Mouse (Mus musculus): ENCODE results near the gene Tpi1. TPM values are rescaled to one million over a fixed set of nuclear protein-coding genes. Genes with fewer than 3 reads are reported as not detected.
A peak's percentile ranks its signal among the peaks of the same experiment; 100 is the strongest.

The Tpi1 gene
- polyA plus RNA-seq, 1 experiment from 2014 or later = 718 TPM

DNA sequence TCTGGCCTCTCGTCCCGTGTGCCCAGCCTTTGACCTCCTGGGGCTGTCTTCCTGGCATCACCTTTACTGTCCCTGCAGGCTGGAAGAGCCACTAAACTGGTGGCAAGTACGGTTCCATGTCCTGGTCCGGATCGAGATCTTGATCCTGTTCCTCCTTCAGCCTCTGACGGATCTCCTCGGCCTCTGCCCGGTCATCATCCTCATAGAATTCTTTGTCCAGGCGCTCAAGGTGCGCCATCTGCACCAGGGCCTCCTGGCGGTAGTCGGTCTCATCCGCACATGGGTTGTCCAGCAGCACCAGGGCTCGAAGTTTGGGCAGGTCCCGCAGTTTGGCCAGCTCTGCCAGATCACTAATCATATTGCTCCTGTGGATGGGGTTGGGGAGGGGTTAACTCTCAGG, 43.6 kb downstream of the Tpi1 start:
- H3K4me2 ChIP-seq = no peak overlapping the region
- no peak overlapping the region for H3K27ac ChIP-seq (ENCODE audit: low read depth)
- no peak for ATAC-seq (ENCODE audit: insufficient read depth)
- H3K4me1 ChIP-seq (ENCODE audit: insufficient read depth) = 0 out of 2 replicates have a peak, but pooled peaks cover 3% of the 10 kb centered on the region
- 81% methylated on average over 15 of the region's 15 CpGs for WGBS
- TF ChIP-seq CTCF (IDR thresholded peaks at IDR 0.05; ENCODE audit: low read depth) = no peak
- H3K9ac ChIP-seq = no peak overlapping the region
- H3K9me3 ChIP-seq (ENCODE audit: low read depth, low read length) = no peaks in the 10 kb centered on the region
- no peaks in the 10 kb centered on the region for H3K27me3 ChIP-seq (ENCODE audit: insufficient read depth, low read length)
- no peak overlapping the region for H3K4me3 ChIP-seq (ENCODE audit: low read depth, low read length)
- no peak for DNase-seq
- H3K36me3 ChIP-seq (ENCODE audit: insufficient read depth) = no peaks in the 10 kb centered on the region

GRCm38 (mm10) chr6:124770013-124770412, 44.1 kb downstream of the Tpi1 start:
- Histone ChIP-seq H3K36me3 (ENCODE audit: insufficient read depth) (no peaks in the 10 kb centered on the region), H3K27ac (ENCODE audit: low read depth) (no peak overlapping the region), H3K4me2 (peak overlapping the region; percentile 81), H3K4me3 (ENCODE audit: low read depth, low read length) (peak overlapping the region; percentile 51; the same call in 1 of the 2 replicates), H3K4me1 (ENCODE audit: insufficient read depth) (0 out of 2 replicates have a peak, but pooled peaks cover 3% of the 10 kb centered on the region), H3K27me3 (ENCODE audit: insufficient read depth, low read length) (no peaks in the 10 kb centered on the region), H3K9ac (no peak overlapping the region; the same call in 1 of the 2 replicates), H3K9me3 (ENCODE audit: low read depth, low read length) (no peaks in the 10 kb centered on the region)
- no peak for ATAC-seq (ENCODE audit: insufficient read depth)
- no peak for TF ChIP-seq CTCF (IDR thresholded peaks at IDR 0.05; ENCODE audit: low read depth)
- DNase-seq = no peak
- WGBS = 38% methylated on average over 7 of the region's 7 CpGs

GRCm38 (mm10) chr6:124769101-124769765, 44.9 kb downstream of the Tpi1 start, which contains the start of gene Eno2:
Eno2 (minus strand) TSS chr6:124769673.
- Histone ChIP-seq H3K36me3 (ENCODE audit: insufficient read depth) (no peaks in the 10 kb centered on the region), H3K4me3 (ENCODE audit: low read depth, low read length) (peak within 1 kb of the TSS; percentile 51), H3K4me2 (peak within 1 kb of the TSS; percentile 81), H3K9ac (peak within 1 kb of the TSS; percentile 61), H3K27me3 (ENCODE audit: insufficient read depth, low read length) (no peaks in the 10 kb centered on the region), H3K9me3 (ENCODE audit: low read depth, low read length) (no peaks in the 10 kb centered on the region), H3K4me1 (ENCODE audit: insufficient read depth) (0 out of 2 replicates have a peak, but pooled peaks cover 3% of the 10 kb centered on the region), H3K27ac (ENCODE audit: low read depth) (no peak within 1 kb of the TSS)
- DNase-seq (peak; percentile 66), ATAC-seq (ENCODE audit: insufficient read depth) (peak; percentile 70)
- under 1% methylated on average over 54 of the region's 54 CpGs for WGBS
- no peak for TF ChIP-seq CTCF (IDR thresholded peaks at IDR 0.05; ENCODE audit: low read depth)

DNA sequence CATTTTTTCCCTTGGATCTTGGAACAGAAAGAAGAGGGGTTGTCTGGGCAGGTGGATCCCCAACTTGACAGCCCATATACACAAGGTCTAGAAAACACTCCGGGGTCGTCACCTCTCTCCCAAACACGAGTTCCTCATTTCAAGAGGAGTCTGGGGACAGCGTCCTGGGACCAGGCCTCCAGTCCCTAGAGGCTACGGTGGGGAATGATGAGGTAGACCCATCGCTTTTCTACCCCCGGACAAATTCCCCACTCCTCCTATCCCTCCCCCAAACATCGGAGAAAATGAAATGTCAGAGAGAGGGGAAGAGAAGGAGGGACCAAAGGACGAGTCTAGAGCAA, 45.4 kb downstream of the Tpi1 start:
- no peaks in the 10 kb centered on the region for H3K27me3 ChIP-seq (ENCODE audit: insufficient read depth, low read length)
- no peak for DNase-seq

GRCm38 (mm10) chr6:124767920-124768703, 46.0 kb downstream of the Tpi1 start:
- H3K4me2 ChIP-seq = peak overlapping the region; percentile 81
- no peaks in the 10 kb centered on the region for H3K27me3 ChIP-seq (ENCODE audit: insufficient read depth, low read length)
- H3K9me3 ChIP-seq (ENCODE audit: low read depth, low read length) = no peaks in the 10 kb centered on the region
- TF ChIP-seq CTCF (IDR thresholded peaks at IDR 0.05; ENCODE audit: low read depth) = no peak
- H3K36me3 ChIP-seq (ENCODE audit: insufficient read depth) = no peaks in the 10 kb centered on the region
- peak; percentile 31 for DNase-seq
- no peak overlapping the region for H3K9ac ChIP-seq
- H3K4me1 ChIP-seq (ENCODE audit: insufficient read depth) = 0 out of 2 replicates have a peak, but pooled peaks cover 3% of the 10 kb centered on the region
- peak overlapping the region; percentile 51 for H3K4me3 ChIP-seq (ENCODE audit: low read depth, low read length)
- peak; percentile 28; the same call in 1 of the 2 replicates for ATAC-seq (ENCODE audit: insufficient read depth)
- WGBS = 24% methylated on average over 19 of the region's 19 CpGs
- no peak overlapping the region for H3K27ac ChIP-seq (ENCODE audit: low read depth)

More for the DNA sequence above, 45.4 kb downstream of the Tpi1 start:
- no peaks in the 10 kb centered on the region for H3K36me3 ChIP-seq (ENCODE audit: insufficient read depth)
- peak; percentile 28; the same call in 1 of the 2 replicates for ATAC-seq (ENCODE audit: insufficient read depth)
- no peak for TF ChIP-seq CTCF (IDR thresholded peaks at IDR 0.05; ENCODE audit: low read depth)
- no peak overlapping the region; the same call in 1 of the 2 replicates for H3K9ac ChIP-seq
- no peaks in the 10 kb centered on the region for H3K9me3 ChIP-seq (ENCODE audit: low read depth, low read length)
- H3K4me3 ChIP-seq (ENCODE audit: low read depth, low read length) = peak overlapping the region; percentile 51
- 0 out of 2 replicates have a peak, but pooled peaks cover 3% of the 10 kb centered on the region for H3K4me1 ChIP-seq (ENCODE audit: insufficient read depth)
- 4% methylated on average over 9 of the region's 9 CpGs for WGBS
- H3K27ac ChIP-seq (ENCODE audit: low read depth) = no peak overlapping the region
- peak overlapping the region; percentile 81 for H3K4me2 ChIP-seq

- Histone ChIP-seq H3K27ac (ENCODE audit: low read depth) (no peak overlapping the region), H3K9me3 (ENCODE audit: low read depth, low read length) (no peaks in the 10 kb centered on the region), H3K4me2 (0 out of 2 replicates have a peak overlapping the region, but pooled peaks have one; percentile 81), H3K36me3 (ENCODE audit: insufficient read depth) (no peaks in the 10 kb centered on the region), H3K9ac (no peak overlapping the region), H3K4me3 (ENCODE audit: low read depth, low read length) (no peak overlapping the region), H3K27me3 (ENCODE audit: insufficient read depth, low read length) (no peaks in the 10 kb centered on the region), H3K4me1 (ENCODE audit: insufficient read depth) (0 out of 2 replicates have a peak, but pooled peaks cover 3% of the 10 kb centered on the region)
- TF ChIP-seq CTCF (IDR thresholded peaks at IDR 0.05; ENCODE audit: low read depth) = no peak
- DNase-seq = no peak
- 48% methylated on average over 4 of the region's 4 CpGs for WGBS
- no peak for ATAC-seq (ENCODE audit: insufficient read depth)
These were observed 46.6 kb downstream of the Tpi1 start for GRCm38 (mm10) chr6:124767536-124767919.

DNA sequence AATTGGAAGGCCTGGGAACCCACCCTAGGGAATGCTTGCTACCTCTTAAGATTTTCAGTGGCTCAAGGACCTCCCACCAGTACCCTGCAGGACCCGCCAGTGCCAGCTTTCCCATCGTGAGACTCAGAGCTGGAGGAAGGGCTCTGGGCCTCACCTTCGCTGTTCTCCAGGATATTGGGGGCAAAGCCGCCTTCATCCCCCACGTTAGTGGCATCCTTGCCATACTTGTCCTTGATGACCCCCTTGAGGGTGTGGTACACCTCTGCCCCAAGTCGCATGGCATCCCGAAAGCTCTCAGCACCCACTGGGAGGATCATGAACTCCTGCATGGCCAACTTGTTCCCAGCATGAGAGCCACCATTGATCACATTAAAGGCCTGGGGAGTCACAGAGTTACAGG, 48.1 kb downstream of the Tpi1 start:
- H3K4me3 ChIP-seq (ENCODE audit: low read depth, low read length) = no peak overlapping the region
- 84% methylated on average over 7 of the region's 7 CpGs for WGBS
- H3K27ac ChIP-seq (ENCODE audit: low read depth) = no peak overlapping the region
- H3K9ac ChIP-seq = no peak overlapping the region
- no peaks in the 10 kb centered on the region for H3K27me3 ChIP-seq (ENCODE audit: insufficient read depth, low read length)
- H3K9me3 ChIP-seq (ENCODE audit: low read depth, low read length) = no peaks in the 10 kb centered on the region
- H3K4me1 ChIP-seq (ENCODE audit: insufficient read depth) = 0 out of 2 replicates have a peak, but pooled peaks cover 3% of the 10 kb centered on the region
- TF ChIP-seq CTCF (IDR thresholded peaks at IDR 0.05; ENCODE audit: low read depth) = no peak
- no peak overlapping the region for H3K4me2 ChIP-seq
- no peaks in the 10 kb centered on the region for H3K36me3 ChIP-seq (ENCODE audit: insufficient read depth)
- ATAC-seq (ENCODE audit: insufficient read depth) (no peak), DNase-seq (no peak)

Other genes starting within 250 kb of the Tpi1 start
- not detected in 2 replicates for gene C1rb, start 244.0 kb downstream of the Tpi1 start, polyA plus RNA-seq (2014; fragmentation: Nextera tagmentation; extraction: Ambion mirVana)
- gene C1s2, start 178.2 kb downstream of the Tpi1 start, polyA plus RNA-seq (2014; fragmentation: Nextera tagmentation; extraction: Ambion mirVana) = not detected in 2 replicates
- 50.3 and 53.1 TPM in 2 replicates for gene Lpcat3, start 151.3 kb downstream of the Tpi1 start, polyA plus RNA-seq (2014; fragmentation: Nextera tagmentation; extraction: Ambion mirVana)
- gene Emg1, start 102.1 kb downstream of the Tpi1 start, polyA plus RNA-seq (2014; fragmentation: Nextera tagmentation; extraction: Ambion mirVana) = 214 and 228 TPM in 2 replicates
- gene Phb2, start 102.0 kb downstream of the Tpi1 start, polyA plus RNA-seq (2014; fragmentation: Nextera tagmentation; extraction: Ambion mirVana) = 354 and 377 TPM in 2 replicates
- gene Ptpn6, start 75.6 kb downstream of the Tpi1 start, polyA plus RNA-seq (2014; fragmentation: Nextera tagmentation; extraction: Ambion mirVana) = 12.1 and 12.6 TPM in 2 replicates
- gene Grcc10, start 72.9 kb downstream of the Tpi1 start, polyA plus RNA-seq (2014; fragmentation: Nextera tagmentation; extraction: Ambion mirVana) = 429 and 440 TPM in 2 replicates
- gene Gm45234, start 58.3 kb downstream of the Tpi1 start, polyA plus RNA-seq (2014; fragmentation: Nextera tagmentation; extraction: Ambion mirVana) = not detected in 2 replicates
- gene Atn1, start 57.8 kb downstream of the Tpi1 start, polyA plus RNA-seq (2014; fragmentation: Nextera tagmentation; extraction: Ambion mirVana) = 13.1 and 15.1 TPM in 2 replicates
- 2.2 and 4.1 TPM in 2 replicates for gene Eno2, start 44.6 kb downstream of the Tpi1 start, polyA plus RNA-seq (2014; fragmentation: Nextera tagmentation; extraction: Ambion mirVana)
- gene Lrrc23, start 34.6 kb downstream of the Tpi1 start, polyA plus RNA-seq (2014; fragmentation: Nextera tagmentation; extraction: Ambion mirVana) = 0.17 and 0.58 TPM in 2 replicates
- 6.8 and 6.9 TPM in 2 replicates for gene Spsb2, start 5.6 kb downstream of the Tpi1 start, polyA plus RNA-seq (2014; fragmentation: Nextera tagmentation; extraction: Ambion mirVana)
- 143 TPM in 2 replicates for gene Usp5, start 15.2 kb upstream of the Tpi1 start, polyA plus RNA-seq (2014; fragmentation: Nextera tagmentation; extraction: Ambion mirVana)
- gene Cdca3, start 15.3 kb upstream of the Tpi1 start, polyA plus RNA-seq (2014; fragmentation: Nextera tagmentation; extraction: Ambion mirVana) = 204 and 206 TPM in 2 replicates
- 0.24 and 0.68 TPM in 2 replicates for gene Gnb3, start 26.0 kb upstream of the Tpi1 start, polyA plus RNA-seq (2014; fragmentation: Nextera tagmentation; extraction: Ambion mirVana)
- 29.5 and 34.3 TPM in 2 replicates for gene P3h3, start 43.5 kb upstream of the Tpi1 start, polyA plus RNA-seq (2014; fragmentation: Nextera tagmentation; extraction: Ambion mirVana)
- gene Gpr162, start 49.7 kb upstream of the Tpi1 start, polyA plus RNA-seq (2014; fragmentation: Nextera tagmentation; extraction: Ambion mirVana) = 0.08 and 0.30 TPM in 2 replicates
- gene Cd4, start 73.9 kb upstream of the Tpi1 start, polyA plus RNA-seq (2014; fragmentation: Nextera tagmentation; extraction: Ambion mirVana) = 0.11 TPM in 1 of 2 replicates, not detected in the other
- gene Lag3, start 97.4 kb upstream of the Tpi1 start, polyA plus RNA-seq (2014; fragmentation: Nextera tagmentation; extraction: Ambion mirVana) = 1.4 and 2.2 TPM in 2 replicates
- 377 and 442 TPM in 2 replicates for gene Ptms, start 105.8 kb upstream of the Tpi1 start, polyA plus RNA-seq (2014; fragmentation: Nextera tagmentation; extraction: Ambion mirVana)
- 390 and 401 TPM in 2 replicates for gene Mlf2, start 117.1 kb upstream of the Tpi1 start, polyA plus RNA-seq (2014; fragmentation: Nextera tagmentation; extraction: Ambion mirVana)
- 147 and 155 TPM in 2 replicates for gene Cops7a, start 151.2 kb upstream of the Tpi1 start, polyA plus RNA-seq (2014; fragmentation: Nextera tagmentation; extraction: Ambion mirVana)
- gene Pianp, start 182.4 kb upstream of the Tpi1 start, polyA plus RNA-seq (2014; fragmentation: Nextera tagmentation; extraction: Ambion mirVana) = 0.39 and 0.59 TPM in 2 replicates
- gene Zfp384, start 194.8 kb upstream of the Tpi1 start, polyA plus RNA-seq (2014; fragmentation: Nextera tagmentation; extraction: Ambion mirVana) = 13.2 and 14.8 TPM in 2 replicates
- gene Ing4, start 225.5 kb upstream of the Tpi1 start, polyA plus RNA-seq (2014; fragmentation: Nextera tagmentation; extraction: Ambion mirVana) = 97.9 and 101 TPM in 2 replicates
- gene Acrbp, start 235.4 kb upstream of the Tpi1 start, polyA plus RNA-seq (2014; fragmentation: Nextera tagmentation; extraction: Ambion mirVana) = 13.6 TPM in 2 replicates

Data from lung, embryonic 14.5 days (tissue).